Mouse (Mus musculus) v-Abl transformed pro-B cells (cell line): ENCODE measurements around the gene Rnase4.

Experiments used
- in situ Hi-C, 2 experiments: fragments of 400-800 bp; cut with MboI; formaldehyde crosslinking; loops; one replicate each; pipeline ENCODE4 v1.15.1; 2025; ENCODE audit not compliant: unreplicated experiment in 2 of 2

The Rnase4 gene

GRCm38 (mm10) chr14:51090921-51091900 is at the start of gene Rnase4, which contains the start of gene Ang:
Rnase4 (plus strand) TSS chr14:51091077.
Ang (plus strand) TSS chr14:51091150.
- in situ Hi-C loops: loop anchor here (25.0 kb wide), 2 partner anchors 921 to 1604 kb away; partner anchors contain the start of genes Tmem253 (in 1 of the 2) and Zfp219 (in 1 of the 2)

DNA sequence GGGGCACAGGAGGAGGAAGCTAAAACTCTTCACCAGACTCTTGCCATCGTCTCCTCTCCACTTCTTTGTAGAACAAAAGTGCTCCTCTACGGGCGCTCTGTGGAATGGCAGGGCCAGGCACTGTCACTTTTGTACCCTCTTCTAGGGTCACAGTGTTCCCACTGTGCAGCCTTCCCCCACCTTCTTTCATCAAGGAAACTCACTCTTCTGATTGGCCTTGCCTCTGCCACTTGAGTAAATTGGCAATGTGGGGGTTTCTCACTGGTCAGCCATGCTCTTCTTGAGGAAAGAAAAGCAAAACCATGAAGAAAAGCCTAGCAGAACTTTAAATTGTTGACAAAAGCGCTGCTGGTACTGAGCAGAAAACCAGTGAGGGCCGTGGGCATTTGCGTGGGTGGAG is 49.1 kb upstream of the Rnase4 start, which contains the start of gene Rnase9:
TSS of gene Rnase9 (minus strand) at position 101 of the 400 bp plus-strand sequence.
- in situ Hi-C loops: no loop called here

- in situ Hi-C loops: no loop called here
Measured at GRCm38 (mm10) chr14:51047846-51048245, 43.0 kb upstream of the Rnase4 start.

- in situ Hi-C loops: no loop called here
Measured at GRCm38 (mm10) chr14:51050063-51050462, 40.8 kb upstream of the Rnase4 start, which contains the start of gene Rnase11. Rnase11 (minus strand) TSS chr14:51050163.

DNA sequence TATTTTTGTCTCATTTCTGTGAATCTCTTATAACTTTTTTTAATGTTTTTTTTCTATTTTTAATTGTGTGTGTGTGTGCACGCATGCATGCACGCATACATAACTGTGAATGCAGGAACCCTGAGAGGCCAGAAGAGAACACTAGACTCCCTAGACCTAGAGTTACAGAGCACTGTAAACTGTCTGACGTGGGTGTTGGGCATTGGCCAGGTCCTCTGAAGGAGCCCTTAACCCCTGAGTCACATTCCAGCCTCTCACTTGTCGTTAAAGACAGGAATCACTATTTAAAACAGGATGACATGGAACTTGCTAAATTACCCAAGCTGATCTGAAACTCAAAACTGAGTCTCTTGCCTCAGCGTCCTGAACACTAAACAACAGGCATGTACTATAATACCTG is 38.9 kb upstream of the Rnase4 start:
- in situ Hi-C loops: no loop called here

DNA sequence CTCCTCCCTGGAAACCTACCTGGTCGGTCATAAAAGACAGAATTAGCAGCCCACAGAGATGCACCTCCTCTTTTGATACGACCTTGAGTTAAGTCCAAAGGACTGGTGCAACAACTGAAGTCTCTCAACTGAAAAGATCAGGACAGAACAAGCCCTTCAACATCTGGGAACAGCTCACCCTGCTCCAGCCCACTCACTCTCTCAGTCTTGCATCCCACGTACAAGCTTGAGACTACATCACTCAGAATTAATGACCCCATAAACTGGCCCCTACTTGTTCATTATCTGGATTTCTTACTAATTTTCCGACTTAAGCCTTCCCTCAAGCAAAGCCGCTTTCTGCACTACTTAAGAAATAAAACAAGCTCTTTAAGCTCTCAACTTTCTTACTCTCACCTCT is 37.7 kb upstream of the Rnase4 start:
- in situ Hi-C loops: no loop called here

GRCm38 (mm10) chr14:51054243-51055237 is 36.3 kb upstream of the Rnase4 start:
- in situ Hi-C loops: no loop called here

DNA sequence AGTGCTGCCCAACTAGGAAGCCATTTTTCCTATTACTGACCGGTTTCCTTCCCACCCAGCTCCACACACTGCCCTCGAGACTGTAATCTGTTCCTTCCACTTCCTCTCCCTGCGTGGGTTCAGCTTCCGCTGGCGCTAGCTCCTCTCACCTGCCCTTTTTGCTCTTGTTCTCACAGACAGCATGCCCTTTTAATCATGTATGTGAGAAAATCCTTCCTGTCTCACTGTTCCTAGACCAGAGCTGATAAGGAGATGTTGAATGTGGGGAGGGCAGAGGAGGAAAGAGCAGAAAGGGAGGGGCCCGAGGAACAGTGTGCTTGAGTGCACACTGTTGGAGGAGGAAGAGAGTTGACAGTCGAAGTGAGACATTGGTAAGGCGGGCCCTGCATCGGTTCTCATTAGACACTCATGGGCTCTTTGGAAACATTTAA is 33.5 kb upstream of the Rnase4 start, which contains the start of gene Rnase12:
TSS of gene Rnase12 (minus strand) at position 261 of the 431 bp plus-strand sequence.
- in situ Hi-C loops: no loop called here

DNA sequence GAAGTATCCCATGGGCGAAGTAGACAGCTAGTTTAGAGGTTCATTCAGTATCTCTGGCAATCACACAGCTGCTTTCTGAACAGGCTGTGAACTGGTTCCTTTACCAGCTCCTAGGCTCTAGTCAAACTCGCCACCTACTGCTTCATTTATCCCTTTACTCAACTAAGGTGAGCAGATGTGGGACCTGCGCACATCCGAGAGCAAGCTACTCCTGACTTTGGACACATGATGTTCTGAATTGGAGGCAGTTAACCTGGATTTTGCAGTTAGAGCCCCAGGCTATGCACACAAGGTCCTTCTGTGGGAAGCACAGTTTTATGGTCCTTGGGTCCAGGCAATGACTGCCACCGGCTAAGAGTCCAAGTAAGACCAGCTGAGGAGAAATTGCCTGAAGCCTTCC is 30.1 kb upstream of the Rnase4 start:
- in situ Hi-C loops: loop anchor here (5.0 to 10.0 kb wide), 6 partner anchors 33 to 258 kb away; partner anchors contain the start of genes Apex1 (in 1 of the 2), Ccnb1ip1 (in 1 of the 2), Osgep (in 1 of the 2) and Parp2 (in 1 of the 2)

- in situ Hi-C loops: loop anchor here in 1 of 2 experiments (10.0 kb wide), 1 partner anchor 144 kb away; the partner anchor contains the start of genes Apex1 and Osgep
Measured at GRCm38 (mm10) chr14:51068956-51069355, 21.9 kb upstream of the Rnase4 start.

GRCm38 (mm10) chr14:51069617-51070016 is 21.3 kb upstream of the Rnase4 start:
- in situ Hi-C loops: loop anchor here in 1 of 2 experiments (10.0 kb wide), 1 partner anchor 145 kb away; the partner anchor contains the start of genes Apex1 and Osgep

DNA sequence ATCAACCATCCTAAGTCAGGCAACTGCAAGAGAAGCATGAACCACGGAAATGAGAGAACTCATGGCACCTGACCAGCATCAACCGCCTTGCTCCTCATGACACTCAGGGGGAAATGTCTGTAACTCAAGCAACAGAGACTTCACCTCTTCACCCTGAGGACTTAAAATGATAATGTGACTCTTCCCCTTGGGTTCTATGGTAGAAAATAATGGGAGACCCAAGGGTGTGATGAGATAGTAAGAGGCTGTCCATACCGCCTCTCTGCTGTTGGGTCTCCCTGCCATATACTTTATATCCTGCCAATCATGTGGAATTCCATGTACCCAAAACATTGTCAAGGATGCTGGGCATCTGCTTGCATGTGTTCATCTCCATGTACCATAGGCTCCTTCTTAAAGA is 16.5 kb upstream of the Rnase4 start, which contains the start of gene Olfr750:
TSS of gene Olfr750 (minus strand) at position 101 of the 400 bp plus-strand sequence.
- in situ Hi-C loops: no loop called here

GRCm38 (mm10) chr14:51079180-51079579 is 11.7 kb upstream of the Rnase4 start:
- in situ Hi-C loops: loop anchor here (25.0 kb wide), 2 partner anchors 933 to 1592 kb away; partner anchors contain the start of genes Tmem253 (in 1 of the 2) and Zfp219 (in 1 of the 2)

GRCm38 (mm10) chr14:51081035-51081434 is 9.8 kb upstream of the Rnase4 start:
- in situ Hi-C loops: loop anchor here (10.0 to 25.0 kb wide), 4 partner anchors 931 to 1906 kb away; partner anchors contain the start of genes Naa30 (in 1 of the 2), Rab2b (in 1 of the 2), Tmem253 (in 1 of the 2) and Tox4 (in 1 of the 2)

- in situ Hi-C loops: loop anchor here (10.0 to 25.0 kb wide), 4 partner anchors 929 to 1908 kb away; partner anchors contain the start of genes Naa30 (in 1 of the 2), Rab2b (in 1 of the 2), Tmem253 (in 1 of the 2) and Tox4 (in 1 of the 2)
Measured at GRCm38 (mm10) chr14:51082599-51083581, 8.0 kb upstream of the Rnase4 start.

- in situ Hi-C loops: loop anchor here (10.0 to 25.0 kb wide), 4 partner anchors 928 to 1909 kb away; partner anchors contain the start of genes Naa30 (in 1 of the 2), Rab2b (in 1 of the 2), Tmem253 (in 1 of the 2) and Tox4 (in 1 of the 2)
Measured at GRCm38 (mm10) chr14:51083805-51084204, 7.1 kb upstream of the Rnase4 start.

GRCm38 (mm10) chr14:51085086-51085485 is 5.8 kb upstream of the Rnase4 start:
- in situ Hi-C loops: loop anchor here (10.0 to 25.0 kb wide), 4 partner anchors 927 to 1910 kb away; partner anchors contain the start of genes Naa30 (in 1 of the 2), Rab2b (in 1 of the 2), Tmem253 (in 1 of the 2) and Tox4 (in 1 of the 2)
